Mouse (Mus musculus) spleen, adult 2 months (tissue): Measurements from ENCODE around the gene Rasip1.

Source experiments
- CTCF ChIP-seq: fragments of 200-500 bp; IDR thresholded peaks from 2 replicates; pipeline ENCODE4 v1.5.1; 2011; ENCODE audit warnings: mild to moderate bottlenecking, inconsistent platforms; ENCODE audit not compliant: insufficient read depth, insufficient read length, insufficient replicate concordance; ENCODE audit errors: extremely low read depth
- POLR2A ChIP-seq: fragments of 200-500 bp; IDR thresholded peaks from 2 replicates; pipeline ENCODE4 v1.6.1; 2011; ENCODE audit warnings: low read depth, low read length, inconsistent platforms

DNA sequence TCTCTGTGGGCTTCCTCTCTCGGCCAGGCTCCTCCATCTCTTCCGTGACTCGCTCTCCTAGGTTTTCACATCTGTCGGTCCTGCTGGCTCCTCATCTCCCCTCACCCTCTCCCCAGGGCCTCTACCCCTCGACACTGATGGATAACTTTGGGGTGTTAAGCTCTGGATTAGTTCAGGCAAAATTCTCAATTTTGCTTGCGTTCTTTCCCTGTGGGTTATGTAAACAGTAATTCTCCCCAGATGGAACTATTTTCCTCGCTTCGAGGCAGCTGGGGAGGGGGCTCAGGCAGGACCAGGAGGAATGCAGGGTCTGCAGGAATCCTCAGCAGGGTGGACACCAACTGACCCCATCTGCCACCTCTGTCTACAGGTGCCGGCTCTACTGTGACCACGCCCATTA, 58.5 kb downstream of the Rasip1 start:
- TF ChIP-seq CTCF (no peak), POLR2A (no peak)
